Mouse (Mus musculus): ENCODE data around the gene Samm50.

GRCm38 (mm10) chr15:84258602-84259355 lies 66.7 kb downstream of the Samm50 start:
- TF ChIP-seq CTCF (conservative IDR thresholded peaks at IDR 0.05 in 1 of 2, IDR thresholded peaks at IDR 0.05 in 1 of 2; ENCODE audit: low read depth in 2 of 2, low read length in 2 of 2) = no peak
- no peak for TF ChIP-seq GABPA (IDR thresholded peaks at IDR 0.05; ENCODE audit: insufficient replicate concordance, low read depth, low read length)
- no peak for TF ChIP-seq EP300 (IDR thresholded peaks at IDR 0.05; ENCODE audit: low read length)
- no peak for TF ChIP-seq USF1 (IDR thresholded peaks at IDR 0.05; ENCODE audit: low read depth, low read length)
- TF ChIP-seq E2F4 (IDR thresholded peaks at IDR 0.05; ENCODE audit: insufficient replicate concordance, low read depth, low read length) = no peak
- no peak for TF ChIP-seq POLR2A (IDR thresholded peaks at IDR 0.05; ENCODE audit: low read depth, low read length)
- no peak for TF ChIP-seq BHLHE40 (IDR thresholded peaks at IDR 0.05; ENCODE audit: low read depth, low read length)
- no peak for TF ChIP-seq ETS1 (conservative IDR thresholded peaks at IDR 0.05; ENCODE audit: low read depth, low read length)
- TF ChIP-seq MAX (IDR thresholded peaks at IDR 0.05; ENCODE audit: low read length) = no peak
- TF ChIP-seq MEF2A (IDR thresholded peaks at IDR 0.05; ENCODE audit: borderline replicate concordance, low read depth, low read length) = no peak
- TF ChIP-seq RCOR1 (conservative IDR thresholded peaks at IDR 0.05; ENCODE audit: low read depth, low read length) = no peak
- no peak for TF ChIP-seq CHD2 (IDR thresholded peaks at IDR 0.05; ENCODE audit: low read length)
- no peak for TF ChIP-seq ELF1 (IDR thresholded peaks at IDR 0.05; ENCODE audit: low read depth, low read length)
- no peak for TF ChIP-seq RAD21 (IDR thresholded peaks at IDR 0.05; ENCODE audit: low read depth, low read length)

All from CH12.LX (cell line).